Mouse (Mus musculus): ENCODE data around the gene Trim41. TPM values are rescaled to one million over a fixed set of nuclear protein-coding genes. Genes with fewer than 3 reads are reported as not detected.
A peak's percentile ranks its signal among the peaks of the same experiment; 100 is the strongest.
"Not testable (repeated sequence)": the region's sequence is repeated elsewhere in the genome, so short reads cannot be mapped to it uniquely, and the experiment has no call there.

Gene Trim41
- polyA plus RNA-seq, 1 experiment from 2014 or later: 5.1 TPM

GRCm38 (mm10) chr11:48833731-48834639 lies 16.8 kb upstream of the Trim41 start:
- Histone ChIP-seq H3K4me3 (peak overlapping the region; percentile 62), H3K27ac (peak overlapping the region; percentile 56; the same call in 1 of the 2 replicates), H3K36me3 (no peaks in the 10 kb centered on the region), H3K27me3 (ENCODE audit: insufficient read depth, poor library complexity, severe bottlenecking) (peaks cover 41% of the 10 kb centered on the region), H3K9me3 (no peaks in the 10 kb centered on the region), H3K4me1 (replicated peaks) (peaks cover 22% of the 10 kb centered on the region)
- DNase-seq (ENCODE audit: low spot score): peak; percentile 91
- under 1% methylated on average over 30 of the region's 30 CpGs for WGBS

GRCm38 (mm10) chr11:48833078-48833730 lies 16.1 kb upstream of the Trim41 start:
- peaks cover 15% of the 10 kb centered on the region for H3K4me1 ChIP-seq (replicated peaks)
- H3K27me3 ChIP-seq (ENCODE audit: insufficient read depth, poor library complexity, severe bottlenecking): peaks cover 35% of the 10 kb centered on the region
- no peaks in the 10 kb centered on the region for H3K9me3 ChIP-seq
- H3K4me3 ChIP-seq: peak overlapping the region; percentile 62
- 41% methylated on average over 9 of the region's 9 CpGs for WGBS
- H3K27ac ChIP-seq: no peak overlapping the region
- no peak for DNase-seq (ENCODE audit: low spot score)
- no peaks in the 10 kb centered on the region for H3K36me3 ChIP-seq

- Histone ChIP-seq H3K9me3 (peaks cover 4% of the 10 kb centered on the region; the same call in 1 of the 2 replicates), H3K27me3 (ENCODE audit: insufficient read depth, poor library complexity, severe bottlenecking) (peaks cover 29% of the 10 kb centered on the region), H3K4me1 (replicated peaks) (peaks cover 7% of the 10 kb centered on the region; the same call in 1 of the 2 replicates), H3K36me3 (no peaks in the 10 kb centered on the region), H3K27ac (no peak overlapping the region), H3K4me3 (no peak overlapping the region)
- no peak for DNase-seq (ENCODE audit: low spot score)
- 76% methylated on average over 2 of the region's 2 CpGs for WGBS
Measured at GRCm38 (mm10) chr11:48831273-48831672, 14.1 kb upstream of the Trim41 start.

GRCm38 (mm10) chr11:48830279-48830678 lies 13.1 kb upstream of the Trim41 start:
- H3K4me1 ChIP-seq (replicated peaks): peaks cover 7% of the 10 kb centered on the region; the same call in 1 of the 2 replicates
- 73% methylated on average over 2 of the region's 2 CpGs for WGBS

GRCm38 (mm10) chr11:48827926-48828325 lies 10.8 kb upstream of the Trim41 start:
- Histone ChIP-seq H3K9me3 (peaks cover 4% of the 10 kb centered on the region; the same call in 1 of the 2 replicates), H3K4me1 (replicated peaks) (peaks cover 18% of the 10 kb centered on the region), H3K4me3 (no peak overlapping the region), H3K27ac (no peak overlapping the region), H3K27me3 (ENCODE audit: insufficient read depth, poor library complexity, severe bottlenecking) (peaks cover 33% of the 10 kb centered on the region), H3K36me3 (no peaks in the 10 kb centered on the region)
- DNase-seq (ENCODE audit: low spot score): no peak
- 77% methylated on average over 6 of the region's 6 CpGs for WGBS

More at GRCm38 (mm10) chr11:48830279-48830678, 13.1 kb upstream of the Trim41 start:
- H3K4me3 ChIP-seq: no peak overlapping the region
- peaks cover 4% of the 10 kb centered on the region; the same call in 1 of the 2 replicates for H3K9me3 ChIP-seq
- no peak for DNase-seq (ENCODE audit: low spot score)
- H3K27me3 ChIP-seq (ENCODE audit: insufficient read depth, poor library complexity, severe bottlenecking): peaks cover 19% of the 10 kb centered on the region
- H3K27ac ChIP-seq: no peak overlapping the region
- no peaks in the 10 kb centered on the region for H3K36me3 ChIP-seq

GRCm38 (mm10) chr11:48826752-48827096 lies 9.6 kb upstream of the Trim41 start:
- Histone ChIP-seq H3K4me3 (peak overlapping the region; percentile 53), H3K36me3 (no peaks in the 10 kb centered on the region), H3K4me1 (replicated peaks) (peaks cover 18% of the 10 kb centered on the region), H3K27me3 (ENCODE audit: insufficient read depth, poor library complexity, severe bottlenecking) (peaks cover 33% of the 10 kb centered on the region), H3K27ac (peak overlapping the region; percentile 79), H3K9me3 (peaks cover 4% of the 10 kb centered on the region; the same call in 1 of the 2 replicates)
- peak; percentile 29 for DNase-seq (ENCODE audit: low spot score)
- WGBS: under 1% methylated on average over 6 of the region's 6 CpGs

GRCm38 (mm10) chr11:48825979-48826751 lies 9.0 kb upstream of the Trim41 start, which contains the start of the genes Trim7 and Gm12184:
TSS of gene Trim7 (plus strand) at chr11:48826140.
TSS of gene Gm12184 (minus strand) at chr11:48826655.
- peaks cover 33% of the 10 kb centered on the region for H3K27me3 ChIP-seq (ENCODE audit: insufficient read depth, poor library complexity, severe bottlenecking)
- DNase-seq (ENCODE audit: low spot score); H3K9me3 ChIP-seq; H3K36me3 ChIP-seq: not testable (repeated sequence)
- under 1% methylated on average over 67 of the region's 92 CpGs for WGBS
- peak within 1 kb of the TSS; percentile 54 for H3K4me3 ChIP-seq
- peaks cover 18% of the 10 kb centered on the region for H3K4me1 ChIP-seq (replicated peaks)
- H3K27ac ChIP-seq: peak within 1 kb of the TSS; percentile 79

GRCm38 (mm10) chr11:48824311-48824830 lies 7.2 kb upstream of the Trim41 start:
- Histone ChIP-seq H3K36me3 (no peaks in the 10 kb centered on the region), H3K27ac (no peak overlapping the region), H3K27me3 (ENCODE audit: insufficient read depth, poor library complexity, severe bottlenecking) (peaks cover 29% of the 10 kb centered on the region), H3K4me3 (peak overlapping the region; percentile 54), H3K4me1 (replicated peaks) (peaks cover 18% of the 10 kb centered on the region), H3K9me3 (peaks cover 4% of the 10 kb centered on the region; the same call in 1 of the 2 replicates)
- WGBS: 4% methylated on average over 22 of the region's 22 CpGs
- peak; percentile 21 for DNase-seq (ENCODE audit: low spot score)

- DNase-seq (ENCODE audit: low spot score): peak; percentile 72
- no peaks in the 10 kb centered on the region for H3K36me3 ChIP-seq
- peaks cover 4% of the 10 kb centered on the region; the same call in 1 of the 2 replicates for H3K9me3 ChIP-seq
- H3K4me3 ChIP-seq: peak overlapping the region; percentile 54
- WGBS: under 1% methylated on average over 15 of the region's 15 CpGs
- no peak overlapping the region for H3K27ac ChIP-seq
- peaks cover 26% of the 10 kb centered on the region for H3K27me3 ChIP-seq (ENCODE audit: insufficient read depth, poor library complexity, severe bottlenecking)
- H3K4me1 ChIP-seq (replicated peaks): peaks cover 18% of the 10 kb centered on the region
Measured at GRCm38 (mm10) chr11:48823536-48823972, 6.4 kb upstream of the Trim41 start.

- Histone ChIP-seq H3K4me1 (replicated peaks) (peaks cover 18% of the 10 kb centered on the region), H3K4me3 (peak overlapping the region; percentile 54), H3K9me3 (peaks cover 3% of the 10 kb centered on the region; the same call in 1 of the 2 replicates), H3K27me3 (ENCODE audit: insufficient read depth, poor library complexity, severe bottlenecking) (peaks cover 24% of the 10 kb centered on the region), H3K27ac (no peak overlapping the region), H3K36me3 (no peaks in the 10 kb centered on the region)
- 38% methylated on average over 14 of the region's 14 CpGs for WGBS
- DNase-seq (ENCODE audit: low spot score): no peak
Measured at GRCm38 (mm10) chr11:48822768-48823512, 5.8 kb upstream of the Trim41 start.

GRCm38 (mm10) chr11:48821299-48821698 lies 4.1 kb upstream of the Trim41 start:
- DNase-seq (ENCODE audit: low spot score); H3K27ac ChIP-seq; H3K9me3 ChIP-seq; H3K36me3 ChIP-seq; H3K4me3 ChIP-seq: not testable (repeated sequence)
- Histone ChIP-seq H3K4me1 (replicated peaks) (peaks cover 12% of the 10 kb centered on the region), H3K27me3 (ENCODE audit: insufficient read depth, poor library complexity, severe bottlenecking) (peaks cover 17% of the 10 kb centered on the region)
- 81% methylated on average over 14 of the region's 14 CpGs for WGBS

All from hindbrain, embryonic 10.5 days (tissue).